In the genomic region with DNA sequence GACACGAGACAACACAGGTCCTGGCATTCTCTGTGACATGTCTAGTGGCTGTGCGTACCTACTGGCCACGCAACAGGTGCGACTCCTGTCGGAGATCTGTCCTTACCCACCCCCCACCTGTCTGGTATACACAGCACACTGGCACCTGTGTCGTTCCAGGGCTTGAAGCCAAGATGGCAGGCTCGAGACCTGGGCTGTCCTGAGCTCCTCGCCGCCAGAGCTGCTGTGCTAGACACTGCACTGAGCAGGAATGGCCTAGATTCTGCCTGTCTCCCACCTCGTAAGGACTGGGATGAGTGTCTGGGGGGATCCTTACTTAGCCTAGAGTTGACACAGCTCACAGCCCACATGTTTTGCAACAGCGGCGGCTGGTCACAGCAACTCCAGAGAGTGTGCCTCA, we compare ENCODE assay signal across 16 mouse cellular contexts. TPM values are rescaled to one million over a fixed set of nuclear protein-coding genes. Genes with fewer than 3 reads are reported as not detected.
DNase-seq lines count a peak whose midpoint lies in the region; ATAC-seq and TF ChIP-seq lines count a peak whose summit lies in the region.
"Had no signal": no experiment of that assay in that cellular context is flagged by ENCODE, and none has a peak within 500 bp of the region (broad histone marks: within the 10 kb centered on the region; RNA-seq: fewer than 3 reads in every experiment).

No protein-coding gene starts in this region.

- H3K27ac ChIP-seq in forebrain, embryonic 13.5 days, result no peak overlapping the region; the same call in 1 of the 2 replicates
- H3K27ac ChIP-seq in forebrain, postnatal 0 days (ENCODE audit: low read depth, low read length), result no peak overlapping the region
- no peak overlapping the region for H3K27ac ChIP-seq in midbrain, embryonic 13.5 days
- no peak overlapping the region for H3K27ac ChIP-seq in midbrain, postnatal 0 days (ENCODE audit: low read depth, low read length)
- H3K27ac ChIP-seq in hindbrain, embryonic 15.5 days (replicated peaks), result peak overlapping the region; percentile 56
- H3K27ac ChIP-seq in midbrain, embryonic 16.5 days (ENCODE audit: low read length), result 0 out of 2 replicates have a peak overlapping the region, but pooled peaks have one; percentile 43
- H3K27ac ChIP-seq: gastrocnemius, adult 2 months; heart, adult 2 months; liver, embryonic 13.5 days; lung, embryonic 15.5 days had no signal

- peaks cover 22% of the 10 kb centered on the region for H3K36me3 ChIP-seq in forebrain, embryonic 13.5 days (ENCODE audit: poor library complexity, severe bottlenecking)
- H3K36me3 ChIP-seq in forebrain, postnatal 0 days (ENCODE audit: insufficient read depth), result peaks cover 8% of the 10 kb centered on the region; the same call in 1 of the 2 replicates
- H3K36me3 ChIP-seq in midbrain, embryonic 13.5 days, result peaks cover 18% of the 10 kb centered on the region
- no peaks in the 10 kb centered on the region for H3K36me3 ChIP-seq in midbrain, postnatal 0 days (ENCODE audit: insufficient read depth, low read length)
- no peaks in the 10 kb centered on the region for H3K36me3 ChIP-seq in hindbrain, embryonic 15.5 days
- H3K36me3 ChIP-seq in midbrain, embryonic 16.5 days (ENCODE audit: control insufficient read depth, insufficient read depth, low read length), result no peaks in the 10 kb centered on the region; the same call in 1 of the 2 replicates
- H3K36me3 ChIP-seq: liver, embryonic 13.5 days; lung, embryonic 15.5 days had no signal

- peak overlapping the region; percentile 21; the same call in 1 of the 2 replicates for H3K9ac ChIP-seq in forebrain, embryonic 13.5 days
- H3K9ac ChIP-seq in forebrain, postnatal 0 days, result no peak overlapping the region
- no peak overlapping the region for H3K9ac ChIP-seq in midbrain, embryonic 13.5 days (replicated peaks)
- H3K9ac ChIP-seq in midbrain, postnatal 0 days (replicated peaks; ENCODE audit: low read length, poor library complexity, severe bottlenecking), result no peak overlapping the region
- no peak overlapping the region for H3K9ac ChIP-seq in hindbrain, embryonic 15.5 days
- no peak overlapping the region for H3K9ac ChIP-seq in midbrain, embryonic 16.5 days (ENCODE audit: low read depth, low read length)
- H3K9ac ChIP-seq: liver, embryonic 13.5 days; lung, embryonic 15.5 days had no signal

- H3K27me3 ChIP-seq in forebrain, embryonic 13.5 days, result no peaks in the 10 kb centered on the region
- H3K27me3 ChIP-seq in forebrain, postnatal 0 days (ENCODE audit: insufficient read depth, low read length), result no peaks in the 10 kb centered on the region
- H3K27me3 ChIP-seq in midbrain, embryonic 13.5 days, result no peaks in the 10 kb centered on the region
- no peaks in the 10 kb centered on the region for H3K27me3 ChIP-seq in midbrain, postnatal 0 days (ENCODE audit: insufficient read depth, low read length)
- no peaks in the 10 kb centered on the region for H3K27me3 ChIP-seq in hindbrain, embryonic 15.5 days
- H3K27me3 ChIP-seq in midbrain, embryonic 16.5 days (ENCODE audit: control insufficient read depth, insufficient read depth, low read depth, low read length), result no peaks in the 10 kb centered on the region
- H3K27me3 ChIP-seq: liver, embryonic 13.5 days; lung, embryonic 15.5 days had no signal

- ATAC-seq in forebrain, embryonic 13.5 days, result no peak
- ATAC-seq in forebrain, postnatal 0 days, result no peak
- peak; percentile 16; the same call in 1 of the 2 replicates for ATAC-seq in midbrain, embryonic 13.5 days
- ATAC-seq in midbrain, postnatal 0 days (ENCODE audit: low FRiP score), result no peak
- peak; percentile 49; the same call in 1 of the 2 replicates for ATAC-seq in hindbrain, embryonic 15.5 days (ENCODE audit: low FRiP score, low read depth)
- ATAC-seq in midbrain, embryonic 16.5 days, result 0 out of 2 replicates have a peak, but pooled peaks have one; percentile 40
- no peak for ATAC-seq in monocyte, adult 5-6 weeks (replicated peaks; ENCODE audit: insufficient number of reproducible peaks, low FRiP score, low TSS enrichment, poor library complexity, severe bottlenecking)
- ATAC-seq in erythroid progenitor cell, adult 5-6 weeks (replicated peaks; ENCODE audit: low FRiP score, poor library complexity, severe bottlenecking), result no peak

- no peak overlapping the region for H3K4me2 ChIP-seq in forebrain, embryonic 13.5 days
- no peak overlapping the region for H3K4me2 ChIP-seq in forebrain, postnatal 0 days (ENCODE audit: low read depth)
- no peak overlapping the region for H3K4me2 ChIP-seq in midbrain, embryonic 13.5 days (replicated peaks)
- no peak overlapping the region for H3K4me2 ChIP-seq in midbrain, postnatal 0 days (ENCODE audit: low read depth, low read length, poor library complexity, severe bottlenecking)
- H3K4me2 ChIP-seq in hindbrain, embryonic 15.5 days, result 0 out of 2 replicates have a peak overlapping the region, but pooled peaks have one; percentile 30
- no peak overlapping the region for H3K4me2 ChIP-seq in midbrain, embryonic 16.5 days (ENCODE audit: low read length)
- H3K4me2 ChIP-seq: liver, embryonic 13.5 days; lung, embryonic 15.5 days had no signal

- DNase-seq in forebrain, postnatal 0 days, result no peak
- no peak for DNase-seq in midbrain, postnatal 0 days (ENCODE audit: low spot score)
- DNase-seq: gastrocnemius, adult 2 months; heart, adult 2 months; kidney, adult 2 months; kidney, postnatal 14 days; layer of hippocampus, adult 9-11 months; liver, embryonic 13.5 days; thymus, postnatal 4 days had no signal

- no peaks in the 10 kb centered on the region for H3K9me3 ChIP-seq in forebrain, embryonic 13.5 days (replicated peaks)
- no peaks in the 10 kb centered on the region for H3K9me3 ChIP-seq in forebrain, postnatal 0 days (ENCODE audit: low read length)
- H3K9me3 ChIP-seq in midbrain, embryonic 13.5 days, result no peaks in the 10 kb centered on the region
- H3K9me3 ChIP-seq in midbrain, postnatal 0 days (ENCODE audit: low read length), result no peaks in the 10 kb centered on the region
- no peaks in the 10 kb centered on the region for H3K9me3 ChIP-seq in hindbrain, embryonic 15.5 days
- H3K9me3 ChIP-seq in midbrain, embryonic 16.5 days (replicated peaks; ENCODE audit: control insufficient read depth, low read length, poor library complexity, severe bottlenecking), result no peaks in the 10 kb centered on the region
- H3K9me3 ChIP-seq: liver, embryonic 13.5 days; lung, embryonic 15.5 days had no signal

- peaks cover 22% of the 10 kb centered on the region for H3K4me1 ChIP-seq in forebrain, embryonic 13.5 days
- 0 out of 2 replicates have a peak, but pooled peaks cover 10% of the 10 kb centered on the region for H3K4me1 ChIP-seq in forebrain, postnatal 0 days (ENCODE audit: insufficient read depth)
- peaks cover 15% of the 10 kb centered on the region for H3K4me1 ChIP-seq in midbrain, embryonic 13.5 days (replicated peaks)
- H3K4me1 ChIP-seq in midbrain, postnatal 0 days (ENCODE audit: insufficient read depth, low read length), result no peaks in the 10 kb centered on the region
- H3K4me1 ChIP-seq in hindbrain, embryonic 15.5 days (replicated peaks), result peaks cover 25% of the 10 kb centered on the region
- H3K4me1 ChIP-seq in midbrain, embryonic 16.5 days (ENCODE audit: control insufficient read depth, insufficient read depth, low read length), result peaks cover 6% of the 10 kb centered on the region; the same call in 1 of the 2 replicates
- H3K4me1 ChIP-seq: liver, embryonic 13.5 days had no signal

- no peak for TF ChIP-seq CTCF in forebrain, postnatal 0 days (IDR thresholded peaks at IDR 0.05; ENCODE audit: low read depth)
- no peak for TF ChIP-seq CTCF in midbrain, postnatal 0 days (IDR thresholded peaks at IDR 0.05)

- 86% methylated on average over 12 of the region's 12 CpGs for WGBS in forebrain, embryonic 13.5 days
- WGBS in forebrain, postnatal 0 days, result 70% methylated on average over 12 of the region's 12 CpGs
- WGBS in midbrain, embryonic 13.5 days, result 89% methylated on average over 12 of the region's 12 CpGs
- 85% methylated on average over 12 of the region's 12 CpGs for WGBS in midbrain, postnatal 0 days
- WGBS in hindbrain, embryonic 15.5 days, result 68% methylated on average over 12 of the region's 12 CpGs
- WGBS in midbrain, embryonic 16.5 days, result 81% methylated on average over 12 of the region's 12 CpGs

- no peak overlapping the region for H3K4me3 ChIP-seq in forebrain, embryonic 13.5 days
- H3K4me3 ChIP-seq in forebrain, postnatal 0 days (ENCODE audit: low read depth, low read length), result no peak overlapping the region
- H3K4me3 ChIP-seq in midbrain, embryonic 13.5 days (replicated peaks), result no peak overlapping the region
- H3K4me3 ChIP-seq in midbrain, postnatal 0 days (ENCODE audit: low read depth, low read length), result no peak overlapping the region
- no peak overlapping the region for H3K4me3 ChIP-seq in hindbrain, embryonic 15.5 days
- no peak overlapping the region for H3K4me3 ChIP-seq in midbrain, embryonic 16.5 days (ENCODE audit: low read depth, low read length)
- H3K4me3 ChIP-seq: gastrocnemius, adult 2 months; heart, adult 2 months; liver, embryonic 13.5 days; lung, embryonic 15.5 days had no signal

RNA-seq across cellular contexts. Expression of gene Cacna2d4, which starts 11.1 kb away (rescaled TPM):
- polyA plus RNA-seq in forebrain, embryonic 13.5 days (2015; fragmentation: Nextera tagmentation; extraction: Ambion mirVana), result 0.12 and 0.33 TPM in 2 replicates
- total RNA-seq in forebrain, postnatal 0 days (2014; rRNA removed), result 0.31 and 0.62 TPM in 2 replicates
- polyA plus RNA-seq in forebrain, postnatal 0 days (2015; fragmentation: Nextera tagmentation; extraction: Ambion mirVana), result 0.48 and 0.55 TPM in 2 replicates
- polyA plus RNA-seq in midbrain, embryonic 13.5 days (2015; fragmentation: Nextera tagmentation; extraction: Ambion mirVana), result 0.43 and 0.53 TPM in 2 replicates
- total RNA-seq in midbrain, postnatal 0 days (2014; rRNA removed), result 0.77 and 5.1 TPM in 2 replicates
- polyA plus RNA-seq in midbrain, postnatal 0 days (2015; fragmentation: Nextera tagmentation; extraction: Ambion mirVana), result 0.74 and 0.90 TPM in 2 replicates
- polyA plus RNA-seq in hindbrain, embryonic 15.5 days (2015; fragmentation: Nextera tagmentation; extraction: Ambion mirVana), result 0.45 and 0.46 TPM in 2 replicates
- polyA plus RNA-seq in midbrain, embryonic 16.5 days (2015; fragmentation: Nextera tagmentation; extraction: Ambion mirVana), result 0.47 and 0.63 TPM in 2 replicates
- 0.29 to 1.9 TPM (median 0.43 TPM) in 3 replicates for total RNA-seq in monocyte, adult 5-6 weeks (2017)
- 0.84 and 1.1 TPM in 2 replicates for total RNA-seq in erythroid progenitor cell, adult 5-6 weeks (2015; ENCODE audit: low replicate concordance)
- total RNA-seq in erythroid progenitor cell, adult 5-6 weeks (2017; ENCODE audit: low replicate concordance), result 0.38 TPM in 1 of 2 replicates, not detected in the other
- total RNA-seq: heart, adult 2 months had no signal
- polyA plus RNA-seq: liver, embryonic 13.5 days had no signal

RNA-seq across cellular contexts. Expression of gene Cacna1c, which starts 29.0 kb away (rescaled TPM):
- 3.6 and 4.2 TPM in 2 replicates for polyA plus RNA-seq in forebrain, embryonic 13.5 days (2015; fragmentation: Nextera tagmentation; extraction: Ambion mirVana)
- 36.2 and 43.3 TPM in 2 replicates for total RNA-seq in forebrain, postnatal 0 days (2014; rRNA removed)
- 3.2 and 4.2 TPM in 2 replicates for polyA plus RNA-seq in forebrain, postnatal 0 days (2015; fragmentation: Nextera tagmentation; extraction: Ambion mirVana)
- 5.2 and 5.6 TPM in 2 replicates for polyA plus RNA-seq in midbrain, embryonic 13.5 days (2015; fragmentation: Nextera tagmentation; extraction: Ambion mirVana)
- total RNA-seq in midbrain, postnatal 0 days (2014; rRNA removed), result 33.9 and 44.3 TPM in 2 replicates
- polyA plus RNA-seq in midbrain, postnatal 0 days (2015; fragmentation: Nextera tagmentation; extraction: Ambion mirVana), result 3.2 and 4.9 TPM in 2 replicates
- 6.3 and 7.0 TPM in 2 replicates for polyA plus RNA-seq in hindbrain, embryonic 15.5 days (2015; fragmentation: Nextera tagmentation; extraction: Ambion mirVana)
- 8.1 and 8.3 TPM in 2 replicates for polyA plus RNA-seq in midbrain, embryonic 16.5 days (2015; fragmentation: Nextera tagmentation; extraction: Ambion mirVana)
- total RNA-seq in monocyte, adult 5-6 weeks (2017), result not detected in 3 replicates
- total RNA-seq in erythroid progenitor cell, adult 5-6 weeks (2015; ENCODE audit: low replicate concordance), result 0.72 and 0.84 TPM in 2 replicates
- 0.23 TPM in 1 of 2 replicates, not detected in the other for total RNA-seq in erythroid progenitor cell, adult 5-6 weeks (2017; ENCODE audit: low replicate concordance)

RNA-seq across cellular contexts. Expression of gene Dcp1b, which starts 50.2 kb away (rescaled TPM):
- 12.7 and 13.1 TPM in 2 replicates for polyA plus RNA-seq in forebrain, embryonic 13.5 days (2015; fragmentation: Nextera tagmentation; extraction: Ambion mirVana)
- 24.0 and 29.6 TPM in 2 replicates for total RNA-seq in forebrain, postnatal 0 days (2014; rRNA removed)
- 12.3 and 12.5 TPM in 2 replicates for polyA plus RNA-seq in forebrain, postnatal 0 days (2015; fragmentation: Nextera tagmentation; extraction: Ambion mirVana)
- 14.7 and 15.6 TPM in 2 replicates for polyA plus RNA-seq in midbrain, embryonic 13.5 days (2015; fragmentation: Nextera tagmentation; extraction: Ambion mirVana)
- total RNA-seq in midbrain, postnatal 0 days (2014; rRNA removed), result 22.6 and 28.1 TPM in 2 replicates
- polyA plus RNA-seq in midbrain, postnatal 0 days (2015; fragmentation: Nextera tagmentation; extraction: Ambion mirVana), result 11.7 and 12.2 TPM in 2 replicates
- 10.6 and 13.2 TPM in 2 replicates for polyA plus RNA-seq in hindbrain, embryonic 15.5 days (2015; fragmentation: Nextera tagmentation; extraction: Ambion mirVana)
- polyA plus RNA-seq in midbrain, embryonic 16.5 days (2015; fragmentation: Nextera tagmentation; extraction: Ambion mirVana), result 13.4 and 13.8 TPM in 2 replicates
- total RNA-seq in monocyte, adult 5-6 weeks (2017), result 15.3 to 24.8 TPM (median 15.7 TPM) in 3 replicates
- 4.2 and 6.5 TPM in 2 replicates for total RNA-seq in erythroid progenitor cell, adult 5-6 weeks (2015; ENCODE audit: low replicate concordance)
- 2.6 and 4.0 TPM in 2 replicates for total RNA-seq in erythroid progenitor cell, adult 5-6 weeks (2017; ENCODE audit: low replicate concordance)

Comparison
In these comparisons a context has a peak if more than half of its experiments do, and no peak if none do; other contexts are left out.
1. ATAC-seq: peak in midbrain, embryonic 13.5 days (single experiment), hindbrain, embryonic 15.5 days (single experiment) and midbrain, embryonic 16.5 days (single experiment); none in forebrain, embryonic 13.5 days (single experiment), forebrain, postnatal 0 days (single experiment), midbrain, postnatal 0 days (single experiment), monocyte, adult 5-6 weeks (single experiment) and erythroid progenitor cell, adult 5-6 weeks (single experiment).
2. H3K27ac ChIP-seq: peak in hindbrain, embryonic 15.5 days (single experiment) and midbrain, embryonic 16.5 days (single experiment); none in forebrain, embryonic 13.5 days (single experiment), forebrain, postnatal 0 days (single experiment), midbrain, embryonic 13.5 days (single experiment) and midbrain, postnatal 0 days (single experiment).